ENCODE assay signal across 27 mouse cellular contexts in the genomic region with DNA sequence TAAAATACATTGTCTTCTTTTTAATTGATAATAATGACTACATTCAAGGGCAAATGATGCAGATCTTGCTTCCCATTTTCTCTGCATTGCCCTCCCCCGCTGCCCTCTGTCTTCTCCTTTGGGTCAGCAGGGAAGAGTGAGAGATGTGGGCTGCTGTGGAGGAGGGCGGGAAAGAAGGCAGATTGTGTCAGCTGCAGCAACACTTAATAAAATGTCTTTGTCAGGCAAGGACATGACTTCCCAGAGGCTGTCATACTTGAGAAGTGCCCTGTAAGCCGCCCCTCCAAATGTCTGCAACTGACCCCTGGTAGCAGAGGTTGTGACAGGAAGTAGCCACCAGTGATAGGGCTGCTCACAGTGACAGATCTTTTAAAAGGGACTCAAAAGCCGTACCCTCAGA.
DNase-seq lines count a peak whose midpoint lies in the region; ATAC-seq lines count a peak whose summit lies in the region.
"Had no signal": no experiment of that assay in that cellular context is flagged by ENCODE, and none has a peak within 500 bp of the region (broad histone marks: within the 10 kb centered on the region; RNA-seq: fewer than 3 reads in every experiment).

No protein-coding gene starts in this region.

- H3K4me3 ChIP-seq in lung, embryonic 16.5 days (ENCODE audit: low read length) = no peak overlapping the region
- no peak overlapping the region for H3K4me3 ChIP-seq in brown adipose tissue, adult 24 weeks (ENCODE audit: insufficient read depth, low read depth, low read length)
- H3K4me3 ChIP-seq: forebrain, embryonic 10.5 days; forebrain, embryonic 13.5 days; heart, embryonic 12.5 days; heart, embryonic 15.5 days; hindbrain, embryonic 10.5 days; hindbrain, embryonic 13.5 days had no signal

- peaks cover 3% of the 10 kb centered on the region for H3K4me1 ChIP-seq in lung, embryonic 16.5 days (replicated peaks; ENCODE audit: control insufficient read depth, insufficient read depth, low read length)
- peaks cover 14% of the 10 kb centered on the region for H3K4me1 ChIP-seq in brown adipose tissue, adult 24 weeks (ENCODE audit: control insufficient read depth, insufficient read depth, insufficient read length, low read length)
- H3K4me1 ChIP-seq: hindbrain, embryonic 13.5 days had no signal

- H3K9ac ChIP-seq in lung, embryonic 16.5 days (ENCODE audit: low read length) = no peak overlapping the region
- H3K9ac ChIP-seq: forebrain, embryonic 13.5 days; heart, embryonic 12.5 days; heart, embryonic 15.5 days; hindbrain, embryonic 13.5 days had no signal

- H3K27ac ChIP-seq in lung, embryonic 16.5 days (ENCODE audit: low read length) = no peak overlapping the region
- peak overlapping the region; percentile 82 for H3K27ac ChIP-seq in brown adipose tissue, adult 24 weeks (replicated peaks; ENCODE audit: low read depth, low read length)
- H3K27ac ChIP-seq: forebrain, embryonic 10.5 days; forebrain, embryonic 13.5 days; heart, embryonic 15.5 days; hindbrain, embryonic 10.5 days; hindbrain, embryonic 13.5 days had no signal

- DNase-seq in embryo, embryonic 10 days (ENCODE audit: low spot score) = peak; percentile 11
- no peak for DNase-seq in embryo, embryonic 11 days
- DNase-seq in lung, postnatal 36 days = no peak
- DNase-seq in testis, postnatal 14 days (ENCODE audit: low spot score) = peak; percentile 68
- no peak for DNase-seq in kidney, adult 11 months
- DNase-seq: B cell, adult 2 months; cerebellum, adult 11 months; cerebellum, adult 2 months; cerebellum, adult 9-11 months; cerebellum, postnatal 25 days; gastrocnemius, postnatal 10 days; gastrocnemius, postnatal 36 days; heart, postnatal 10 days; heart, postnatal 36 days had no signal

- no peaks in the 10 kb centered on the region for H3K36me3 ChIP-seq in lung, embryonic 16.5 days (ENCODE audit: control insufficient read depth, insufficient read depth, low read length)
- H3K36me3 ChIP-seq: forebrain, embryonic 10.5 days; G1E; heart, embryonic 12.5 days; heart, embryonic 15.5 days; hindbrain, embryonic 10.5 days; hindbrain, embryonic 13.5 days had no signal

- WGBS in lung, embryonic 16.5 days = 57% methylated on average over 4 of the region's 4 CpGs

- no peak overlapping the region for H3K4me2 ChIP-seq in lung, embryonic 16.5 days (ENCODE audit: low read depth, low read length)
- H3K4me2 ChIP-seq: forebrain, embryonic 13.5 days; heart, embryonic 12.5 days; heart, embryonic 15.5 days; hindbrain, embryonic 13.5 days had no signal

- no peaks in the 10 kb centered on the region for H3K9me3 ChIP-seq in lung, embryonic 16.5 days (ENCODE audit: control insufficient read depth, low read length)
- H3K9me3 ChIP-seq: forebrain, embryonic 10.5 days; forebrain, embryonic 13.5 days; G1E; heart, embryonic 12.5 days; heart, embryonic 15.5 days; hindbrain, embryonic 10.5 days; hindbrain, embryonic 13.5 days had no signal

- H3K27me3 ChIP-seq in lung, embryonic 16.5 days (ENCODE audit: control insufficient read depth, insufficient read depth, low read depth, low read length) = no peaks in the 10 kb centered on the region
- H3K27me3 ChIP-seq: CH12.LX; forebrain, embryonic 13.5 days; heart, embryonic 12.5 days; heart, embryonic 15.5 days; hindbrain, embryonic 13.5 days; Patski had no signal

- peak; percentile 56; the same call in 1 of the 2 replicates for ATAC-seq in lung, embryonic 16.5 days (ENCODE audit: low read depth)
- ATAC-seq: forebrain, embryonic 13.5 days; forebrain, embryonic 16.5 days; hindbrain, embryonic 16.5 days; Patski had no signal

Comparison
In these comparisons a context has a peak if more than half of its experiments do, and no peak if none do; other contexts are left out.
1. DNase-seq: peak in embryo, embryonic 10 days (single experiment) and testis, postnatal 14 days (single experiment); none in embryo, embryonic 11 days (single experiment), lung, postnatal 36 days (single experiment) and kidney, adult 11 months (single experiment).